Mouse (Mus musculus) fat pad, adult 2 months (tissue): Measurements from ENCODE around the gene Uckl1.

ENCODE experiments used
- DNase-seq: peaks from one replicate; pipeline ENCODE4 v3.0.0-alpha.2; 2011; ENCODE audit warnings: low read depth, low spot score; ENCODE audit errors: extremely low read depth

The Uckl1 gene

DNA sequence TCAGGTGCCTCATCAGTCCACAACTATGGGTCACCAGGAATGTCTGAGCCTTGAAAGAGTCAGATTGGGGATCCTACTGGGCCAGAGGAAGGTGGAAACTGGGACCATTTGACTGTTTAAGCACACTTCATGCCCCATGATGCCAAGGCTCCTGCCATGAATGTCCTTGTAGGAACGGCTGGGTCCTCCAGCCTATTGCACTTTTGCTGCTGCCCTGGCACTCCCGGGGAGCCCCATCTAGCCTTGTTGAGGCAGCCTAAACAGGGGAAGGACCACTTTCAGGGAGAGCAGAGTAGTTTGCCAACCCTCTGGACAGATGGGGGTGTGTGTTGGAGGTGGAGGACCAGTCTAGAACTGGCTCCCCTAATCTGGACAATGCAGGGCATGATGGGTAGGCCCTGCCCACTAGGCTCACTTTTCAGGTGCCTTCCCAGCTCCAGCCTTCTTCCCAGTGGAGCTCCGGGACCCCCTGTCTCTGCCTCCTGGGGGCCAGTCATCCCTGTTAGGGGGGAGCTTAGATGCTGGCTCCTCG is at the start of gene Uckl1:
Uckl1 (minus strand) TSS at position 482 of the 532 bp plus-strand sequence.
- no peak for DNase-seq

DNA sequence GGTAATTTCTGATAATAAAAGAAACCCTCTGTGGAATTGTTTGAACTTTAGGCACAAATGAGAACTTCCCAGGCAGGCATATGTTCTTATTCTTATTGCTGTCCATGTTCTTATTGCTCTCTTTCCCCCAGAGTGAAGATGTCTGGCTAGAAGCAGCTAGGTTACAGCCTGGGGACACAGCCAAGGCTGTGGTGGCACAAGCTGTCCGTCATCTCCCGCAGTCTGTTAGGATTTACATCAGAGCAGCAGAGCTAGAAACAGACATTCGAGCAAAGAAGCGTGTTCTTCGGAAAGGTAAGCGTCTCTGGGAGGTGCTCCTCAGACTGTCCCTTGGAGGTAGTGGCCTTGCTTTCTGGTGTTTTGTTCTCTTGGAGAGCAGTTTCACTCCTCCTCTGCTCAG is 47.9 kb upstream of the Uckl1 start:
- DNase-seq, result no peak

- no peak for DNase-seq
These were observed 43.8 kb upstream of the Uckl1 start for GRCm38 (mm10) chr2:181628471-181628870.

GRCm38 (mm10) chr2:181623401-181623800 is 38.7 kb upstream of the Uckl1 start:
- DNase-seq, result no peak

DNA sequence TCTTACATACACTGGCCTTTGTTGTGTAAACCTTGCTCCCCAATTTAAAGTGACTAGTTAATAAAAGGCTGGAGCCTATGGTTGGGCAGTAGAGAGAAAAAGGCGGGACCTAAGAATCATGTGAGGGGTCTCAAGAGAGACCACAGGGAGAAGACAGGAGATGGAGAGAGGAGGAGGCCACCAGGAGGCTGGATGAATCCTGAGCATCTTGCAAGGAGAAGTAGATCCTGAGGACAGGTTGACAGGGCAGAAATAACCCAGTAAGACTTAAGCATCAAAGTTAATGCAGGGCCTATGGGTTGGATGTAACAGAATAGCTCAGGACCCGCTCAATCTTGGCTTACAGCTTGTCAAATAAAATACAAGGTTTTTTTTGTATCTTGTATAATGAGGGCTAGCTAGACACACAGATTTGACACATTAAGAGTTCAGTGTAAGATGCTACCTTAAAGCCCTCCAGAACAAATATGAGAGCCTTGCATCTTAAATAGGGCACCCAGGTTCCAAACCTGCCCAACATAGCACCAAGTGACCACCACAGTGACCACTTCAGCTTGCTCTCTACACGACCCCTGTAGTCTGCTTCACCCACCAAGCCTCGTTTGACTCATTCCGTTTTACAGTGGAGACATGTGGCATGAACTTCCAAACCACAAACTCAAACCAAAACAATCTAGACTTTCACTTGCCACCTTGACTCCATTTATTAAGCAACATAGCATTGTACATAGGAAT is 34.2 kb upstream of the Uckl1 start:
- DNase-seq, result no peak

DNA sequence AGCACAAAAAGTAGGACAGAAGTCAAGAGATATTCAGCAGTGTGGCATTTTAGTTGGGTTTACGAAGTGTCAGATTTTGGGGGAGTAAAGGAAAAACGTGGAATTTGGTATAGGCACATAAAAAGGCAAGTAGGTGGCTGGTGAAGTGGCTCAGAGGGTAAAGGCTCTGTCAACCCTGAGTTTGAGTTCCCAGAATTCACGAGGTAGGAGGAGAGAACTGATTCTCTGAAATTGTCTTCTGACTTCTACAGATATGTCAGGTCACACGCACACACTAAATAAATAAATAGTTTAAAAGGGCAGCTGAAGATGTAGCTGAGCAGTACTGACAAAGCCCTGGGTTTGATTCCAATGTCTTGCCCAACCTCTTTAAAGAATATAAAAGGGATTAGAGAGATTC is 17.7 kb upstream of the Uckl1 start:
- DNase-seq, result no peak

DNA sequence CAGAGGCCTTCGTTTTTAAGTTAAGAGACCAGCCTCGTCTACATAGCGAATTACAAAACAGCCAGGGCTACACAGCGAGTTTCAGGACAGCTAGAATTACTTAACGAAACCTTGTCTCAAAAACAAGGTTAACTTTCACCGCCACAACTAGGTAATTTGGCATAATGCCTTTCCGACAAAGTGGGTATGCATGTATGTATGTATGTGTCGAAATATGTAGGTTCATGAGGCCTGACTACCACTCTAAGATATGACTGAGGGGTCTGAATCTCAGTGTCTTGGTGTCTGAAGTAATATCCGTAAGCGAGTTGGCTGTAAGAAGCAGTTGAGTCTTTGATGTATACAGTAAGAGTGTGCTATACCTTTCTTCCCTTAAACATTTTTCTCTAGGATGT is 17.1 kb upstream of the Uckl1 start:
- no peak for DNase-seq

DNA sequence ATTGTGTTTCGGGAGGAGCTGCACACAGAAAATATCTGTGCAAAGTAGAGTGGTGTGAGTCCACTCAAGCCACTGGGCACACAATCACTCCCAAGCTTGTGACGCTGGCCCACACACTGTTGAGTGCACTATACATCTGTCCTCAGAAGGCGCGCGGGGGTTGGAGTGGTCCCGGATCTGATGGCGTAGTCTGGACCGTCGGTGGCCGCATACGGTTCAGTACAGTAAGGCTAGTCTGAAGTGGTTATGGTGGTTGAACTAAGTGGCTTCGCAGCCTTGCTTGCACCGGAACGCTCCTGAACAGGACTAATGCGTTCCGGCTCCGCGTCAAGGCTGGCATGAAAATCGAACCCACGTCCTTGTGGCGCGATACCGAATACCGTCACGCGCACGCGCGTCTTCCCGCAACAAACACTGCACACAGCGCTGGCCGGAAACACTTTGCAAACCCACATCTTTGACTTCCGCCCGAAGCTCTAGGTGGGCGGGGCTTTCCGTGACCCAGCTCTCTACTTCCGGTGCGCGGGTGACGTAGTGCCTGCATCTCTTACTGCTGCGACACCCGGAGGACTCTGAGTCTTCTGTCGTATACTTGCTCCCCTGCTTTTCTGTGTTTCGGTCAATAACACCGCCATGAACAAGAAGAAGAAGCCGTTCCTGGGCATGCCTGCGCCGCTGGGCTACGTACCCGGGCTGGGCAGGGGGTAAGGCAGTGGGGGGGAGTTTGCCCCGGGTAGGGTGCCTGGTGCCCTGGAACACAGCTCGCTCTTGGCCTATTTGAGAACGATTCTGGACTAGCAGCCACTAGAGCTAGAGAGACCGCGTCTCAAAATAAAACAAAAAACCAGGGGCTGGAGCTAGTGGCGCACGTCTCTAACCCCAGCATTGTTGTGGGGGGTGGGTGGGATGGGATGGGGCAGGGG is 16.4 kb upstream of the Uckl1 start:
- DNase-seq, result no peak

DNA sequence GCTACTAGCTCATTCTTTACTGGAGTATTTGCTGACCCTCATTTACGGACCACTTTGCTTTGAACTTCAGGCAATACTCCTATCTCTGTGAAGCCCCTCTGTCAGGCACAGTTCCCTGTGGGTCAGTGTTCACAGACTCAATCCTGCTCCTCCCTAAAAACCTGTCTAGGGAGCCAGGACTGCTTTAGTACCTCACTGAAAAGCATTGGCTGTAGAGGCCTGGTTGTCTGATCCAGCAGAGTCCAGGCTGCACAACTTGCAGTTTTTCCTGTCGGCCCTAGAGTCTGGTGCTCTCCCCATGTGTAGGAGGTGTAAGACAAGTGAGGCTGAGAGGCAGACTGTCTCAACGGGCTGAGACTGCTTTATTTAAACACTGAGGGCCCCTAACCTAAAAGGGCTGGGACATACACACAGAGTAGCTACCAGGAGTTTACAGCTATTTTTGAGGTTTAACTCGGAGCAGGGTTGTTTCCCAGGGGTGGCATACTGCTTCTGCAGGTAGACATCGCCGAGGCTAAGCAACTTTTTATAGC is 15.6 kb upstream of the Uckl1 start:
- DNase-seq, result no peak

GRCm38 (mm10) chr2:181598454-181599351 is 14.0 kb upstream of the Uckl1 start, which contains the start of gene Samd10:
Gene Samd10 (minus strand): TSS chr2:181599212.
- DNase-seq, result no peak

DNA sequence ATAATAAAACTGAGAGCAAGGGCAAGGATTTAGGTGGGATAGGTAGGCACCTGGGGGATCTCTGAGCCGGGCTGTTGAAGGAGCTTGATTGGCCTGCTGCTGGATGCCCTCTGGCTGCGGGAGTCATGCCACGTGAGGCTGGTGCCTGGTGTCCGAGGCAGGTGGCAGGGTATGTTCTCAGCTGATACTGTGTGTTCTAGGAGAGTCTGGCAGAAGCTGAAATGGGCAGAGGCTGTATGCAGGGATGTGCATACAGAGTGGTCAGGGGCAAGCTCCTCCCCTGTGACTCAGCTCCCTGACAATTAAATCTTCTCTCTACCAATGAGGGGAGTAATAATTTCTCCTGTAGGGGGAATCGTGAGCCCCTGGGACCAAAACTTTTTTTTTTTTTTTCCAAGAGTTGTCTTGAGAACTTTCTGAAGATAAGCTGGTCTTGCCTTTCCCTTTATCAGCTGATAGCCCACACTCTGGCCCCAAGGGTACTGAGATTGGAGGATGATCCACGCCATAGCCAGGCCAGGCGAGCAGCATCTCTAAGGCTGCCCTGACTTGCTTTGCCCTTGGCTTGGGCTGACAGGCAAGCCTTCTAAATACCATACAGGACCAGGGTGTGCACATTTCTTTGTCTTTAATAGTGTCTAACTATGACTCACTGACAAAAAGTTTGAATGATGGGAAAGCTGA is 12.8 kb upstream of the Uckl1 start:
- DNase-seq, result no peak

DNA sequence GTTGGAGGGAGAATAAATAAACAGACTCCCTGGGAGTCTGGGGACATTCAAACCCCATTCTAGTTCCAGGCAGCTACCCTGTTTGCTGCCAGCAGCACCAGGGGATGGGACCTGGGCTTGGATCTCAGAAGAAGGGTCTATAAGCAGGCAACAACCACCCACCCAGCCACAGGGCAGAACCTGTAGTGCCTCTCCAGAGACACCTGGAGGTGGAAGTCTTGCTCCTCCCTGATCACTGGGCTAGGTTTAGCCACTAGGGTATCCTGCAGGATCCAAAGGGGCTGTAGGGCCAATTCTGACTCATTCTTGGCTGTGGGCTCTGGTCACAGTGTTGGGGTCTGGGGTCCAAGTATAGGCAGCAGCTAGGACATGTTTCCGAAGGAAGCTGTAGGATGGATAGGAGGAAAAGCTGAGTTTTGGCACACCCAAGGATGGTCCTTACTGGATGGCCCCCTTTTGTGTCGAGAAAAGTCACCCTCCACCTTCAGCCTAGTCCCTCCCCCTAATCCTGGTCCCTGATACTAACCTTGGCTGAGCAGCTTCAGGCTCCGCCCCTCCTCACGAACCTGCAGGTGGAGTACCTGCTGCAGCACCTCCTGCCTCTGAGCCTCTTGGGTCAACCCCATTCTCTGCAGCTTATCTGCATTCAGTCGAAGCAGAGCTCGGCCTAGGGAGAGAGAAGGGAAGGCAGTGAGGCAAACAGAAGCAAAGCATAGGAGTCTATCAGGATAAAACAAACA is 11.7 kb upstream of the Uckl1 start:
- no peak for DNase-seq

- no peak for DNase-seq
These were observed 10.4 kb upstream of the Uckl1 start for GRCm38 (mm10) chr2:181594946-181595696.

- DNase-seq, result no peak
These were observed 9.2 kb upstream of the Uckl1 start for GRCm38 (mm10) chr2:181593937-181594336.

- DNase-seq, result no peak
These were observed 8.3 kb upstream of the Uckl1 start for GRCm38 (mm10) chr2:181593042-181593421.

DNA sequence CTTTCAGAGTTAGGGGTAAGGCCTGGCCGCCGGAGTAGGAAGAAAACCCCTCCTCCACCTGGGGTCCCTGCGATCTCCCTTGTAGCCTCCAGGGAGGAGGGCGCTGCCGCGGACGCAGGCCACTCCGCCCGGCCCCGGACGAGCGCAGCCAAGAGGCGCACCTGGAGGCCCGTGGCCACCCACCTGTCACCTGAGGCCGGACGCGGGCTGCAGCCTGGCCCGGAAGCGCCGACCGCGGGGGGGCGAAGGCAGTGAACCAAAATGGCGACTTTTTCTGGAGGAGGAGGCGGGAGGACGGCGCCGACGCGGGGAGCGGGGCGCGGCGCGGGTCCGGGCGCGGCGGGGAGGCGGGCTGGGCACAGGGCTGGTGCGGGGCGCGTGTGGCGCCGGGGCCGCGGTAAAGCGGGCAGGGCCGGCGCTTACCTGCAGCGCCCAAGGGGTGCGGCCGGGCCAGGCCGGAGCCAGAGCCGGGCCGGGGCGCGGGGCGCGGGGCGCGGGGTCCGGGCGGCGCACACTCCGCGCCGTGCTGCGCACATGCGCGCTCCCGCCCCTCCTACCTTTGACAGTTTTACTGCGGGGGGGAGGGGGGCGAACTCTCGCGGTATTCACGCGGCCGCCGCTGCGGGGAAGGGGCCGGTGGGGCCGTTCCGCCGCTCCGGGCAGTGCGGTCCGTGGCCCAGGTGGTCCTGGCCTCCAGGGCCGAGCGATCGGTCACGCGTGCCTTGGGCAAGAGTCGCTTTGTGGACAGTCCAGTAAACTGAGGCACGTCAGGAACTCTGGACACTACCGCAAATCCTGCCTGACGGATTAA is 7.7 kb upstream of the Uckl1 start, which contains the start of gene Zfp512b:
Zfp512b (minus strand) TSS at position 573 of the 811 bp plus-strand sequence.
- no peak for DNase-seq

- DNase-seq, result no peak
These were observed 6.9 kb upstream of the Uckl1 start, which contains the start of gene Prpf6 for GRCm38 (mm10) chr2:181591528-181592085. Gene Prpf6 (plus strand): TSS chr2:181591868.
